Mouse (Mus musculus) heart, embryonic 10.5 days (tissue): ENCODE measurements around the gene Ntng1. TPM values are rescaled to one million over a fixed set of nuclear protein-coding genes. Genes with fewer than 3 reads are reported as not detected.

ENCODE experiments used
- DNase-seq: peaks from one replicate; pipeline ENCODE4 v3.0.0-alpha.2; 2017; ENCODE audit warnings: low spot score
- H3K27ac ChIP-seq: fragments of 300-500 bp; sonication (generic); 2 replicates; pipeline ENCODE4 v1.5.1; 2016; ENCODE audit warnings: mild to moderate bottlenecking
- H3K27me3 ChIP-seq: fragments of 300-500 bp; sonication (generic); 2 replicates; pipeline ENCODE4 v1.6.1; 2016; ENCODE audit warnings: mild to moderate bottlenecking; ENCODE audit not compliant: poor library complexity, insufficient read depth, severe bottlenecking
- H3K36me3 ChIP-seq: fragments of 300-500 bp; sonication (generic); 2 replicates; pipeline ENCODE4 v1.6.1; 2016; ENCODE audit warnings: mild to moderate bottlenecking, moderate library complexity
- H3K4me1 ChIP-seq: fragments of 300-500 bp; sonication (generic); 2 replicates; pipeline ENCODE4 v1.6.1; 2016; ENCODE audit warnings: mild to moderate bottlenecking
- H3K4me3 ChIP-seq: fragments of 300-500 bp; sonication (generic); 2 replicates; pipeline ENCODE4 v1.5.1; 2016; ENCODE audit warnings: mild to moderate bottlenecking, moderate library complexity
- H3K9me3 ChIP-seq: fragments of 300-500 bp; sonication (generic); 2 replicates; pipeline ENCODE4 v1.6.1; 2016; ENCODE audit warnings: mild to moderate bottlenecking, moderate library complexity
- WGBS: fragments of 180-500 bp; shearing (Covaris S2); methylation state at CpG from one replicate; pipeline ENCODE4 v1.1.7; 2016; 5-methylcytosine and 5-hydroxymethylcytosine counted together
- polyA plus RNA-seq: library from polyadenylated mRNA; unstranded; fragments of >200 nt; fragmentation: Nextera tagmentation; extraction: Ambion mirVana; gene quantifications from 2 replicates; pipeline ENCODE4 v1.2.1, GENCODE M21; 2016

The Ntng1 gene
- polyA plus RNA-seq, 1 experiment from 2014 or later, result 1.9 TPM

- WGBS, result 90% methylated on average over 2 of the region's 2 CpGs
- H3K9me3 ChIP-seq, result no peaks in the 10 kb centered on the region
Observed at GRCm38 (mm10) chr3:109937634-109938033, 206.2 kb downstream of the Ntng1 start.

DNA sequence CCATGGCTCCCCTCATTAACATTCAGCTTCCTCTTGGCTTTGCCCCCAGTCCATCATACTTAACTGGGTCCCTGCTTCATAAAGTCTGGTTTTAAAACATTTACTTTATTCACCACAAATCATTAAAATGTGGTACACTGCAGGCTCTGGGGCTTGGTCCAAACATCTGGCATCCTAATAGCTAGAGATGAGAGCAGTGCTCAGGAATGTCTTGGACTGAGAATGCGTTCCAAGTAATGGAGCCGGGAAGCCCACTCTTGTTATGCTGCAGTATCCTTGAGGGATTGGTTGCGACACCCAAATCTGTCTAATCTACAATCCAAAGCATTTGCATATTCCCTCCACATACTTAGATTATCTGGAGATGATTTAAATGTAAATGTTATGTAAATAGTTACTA lies 207.5 kb downstream of the Ntng1 start:
- WGBS, result 86% methylated on average over 3 of the region's 3 CpGs
- H3K9me3 ChIP-seq, result no peaks in the 10 kb centered on the region
- no peak overlapping the region for H3K4me3 ChIP-seq
- no peak for DNase-seq
- no peaks in the 10 kb centered on the region for H3K4me1 ChIP-seq
- no peaks in the 10 kb centered on the region for H3K27me3 ChIP-seq
- H3K27ac ChIP-seq, result no peak overlapping the region
- no peaks in the 10 kb centered on the region for H3K36me3 ChIP-seq

More at GRCm38 (mm10) chr3:109937634-109938033, 206.2 kb downstream of the Ntng1 start:
- Histone ChIP-seq H3K36me3 (no peaks in the 10 kb centered on the region), H3K4me3 (no peak overlapping the region), H3K27me3 (no peaks in the 10 kb centered on the region), H3K27ac (no peak overlapping the region), H3K4me1 (no peaks in the 10 kb centered on the region)
- no peak for DNase-seq

GRCm38 (mm10) chr3:109932261-109932660 lies 211.6 kb downstream of the Ntng1 start:
- Histone ChIP-seq H3K4me1 (no peaks in the 10 kb centered on the region), H3K9me3 (no peaks in the 10 kb centered on the region), H3K27ac (no peak overlapping the region), H3K27me3 (no peaks in the 10 kb centered on the region), H3K36me3 (no peaks in the 10 kb centered on the region), H3K4me3 (no peak overlapping the region)
- DNase-seq, result no peak
- 41% methylated on average over 8 of the region's 8 CpGs for WGBS

DNA sequence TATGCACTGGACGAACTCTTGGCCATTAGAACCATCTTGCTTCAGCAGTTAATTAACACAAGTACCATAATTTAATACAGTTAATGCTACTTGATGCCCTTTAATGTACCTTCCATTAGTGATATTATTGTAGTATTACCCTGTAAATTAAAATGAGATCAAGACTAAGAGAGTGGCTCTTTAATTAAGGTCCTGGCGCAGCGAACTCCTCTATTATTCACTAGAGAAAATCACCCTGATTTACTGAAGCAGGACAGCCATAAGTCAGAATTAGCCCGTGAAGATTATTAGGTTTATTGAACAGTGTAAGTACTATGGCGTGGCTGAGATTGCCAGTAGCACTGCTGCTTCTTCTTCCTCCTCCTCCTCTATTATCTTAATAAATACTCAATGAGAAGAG lies 212.8 kb downstream of the Ntng1 start:
- Histone ChIP-seq H3K27ac (no peak overlapping the region), H3K27me3 (no peaks in the 10 kb centered on the region), H3K4me1 (no peaks in the 10 kb centered on the region), H3K4me3 (no peak overlapping the region), H3K36me3 (no peaks in the 10 kb centered on the region), H3K9me3 (no peaks in the 10 kb centered on the region)
- DNase-seq, result no peak
- WGBS, result 86% methylated on average over 5 of the region's 5 CpGs

DNA sequence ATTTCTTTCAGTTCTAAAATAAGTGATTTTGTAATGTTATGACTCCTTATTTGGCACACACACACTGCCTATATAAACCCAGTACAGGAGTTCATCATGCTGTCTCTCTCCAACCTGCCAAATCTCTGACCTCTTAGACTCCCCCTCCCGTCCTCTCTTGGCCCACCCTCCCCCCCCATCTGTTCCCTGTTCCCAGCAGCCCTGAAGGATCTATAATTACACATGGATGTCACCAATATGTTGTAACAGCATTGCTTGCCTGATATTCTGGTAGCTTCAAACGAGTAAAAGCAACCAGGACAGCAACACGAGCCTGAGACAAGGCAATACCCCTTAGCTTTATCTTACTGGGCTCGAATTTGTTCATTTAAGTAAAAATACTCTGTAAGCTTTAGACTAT lies 220.0 kb downstream of the Ntng1 start:
- no peak for DNase-seq

GRCm38 (mm10) chr3:109918996-109919395 lies 224.8 kb downstream of the Ntng1 start:
- peaks cover 20% of the 10 kb centered on the region; the same call in 1 of the 2 replicates for H3K27me3 ChIP-seq
- H3K4me3 ChIP-seq, result no peak overlapping the region
- H3K27ac ChIP-seq, result no peak overlapping the region
- DNase-seq, result no peak
- no peaks in the 10 kb centered on the region for H3K9me3 ChIP-seq
- no peaks in the 10 kb centered on the region for H3K36me3 ChIP-seq
- H3K4me1 ChIP-seq, result no peaks in the 10 kb centered on the region
- 84% methylated on average over 3 of the region's 3 CpGs for WGBS

More for the DNA sequence above, 220.0 kb downstream of the Ntng1 start:
- Histone ChIP-seq H3K9me3 (no peaks in the 10 kb centered on the region), H3K27ac (no peak overlapping the region), H3K27me3 (peaks cover 1% of the 10 kb centered on the region; the same call in 1 of the 2 replicates), H3K4me1 (no peaks in the 10 kb centered on the region), H3K36me3 (no peaks in the 10 kb centered on the region), H3K4me3 (no peak overlapping the region)
- WGBS, result 55% methylated on average over 4 of the region's 4 CpGs

DNA sequence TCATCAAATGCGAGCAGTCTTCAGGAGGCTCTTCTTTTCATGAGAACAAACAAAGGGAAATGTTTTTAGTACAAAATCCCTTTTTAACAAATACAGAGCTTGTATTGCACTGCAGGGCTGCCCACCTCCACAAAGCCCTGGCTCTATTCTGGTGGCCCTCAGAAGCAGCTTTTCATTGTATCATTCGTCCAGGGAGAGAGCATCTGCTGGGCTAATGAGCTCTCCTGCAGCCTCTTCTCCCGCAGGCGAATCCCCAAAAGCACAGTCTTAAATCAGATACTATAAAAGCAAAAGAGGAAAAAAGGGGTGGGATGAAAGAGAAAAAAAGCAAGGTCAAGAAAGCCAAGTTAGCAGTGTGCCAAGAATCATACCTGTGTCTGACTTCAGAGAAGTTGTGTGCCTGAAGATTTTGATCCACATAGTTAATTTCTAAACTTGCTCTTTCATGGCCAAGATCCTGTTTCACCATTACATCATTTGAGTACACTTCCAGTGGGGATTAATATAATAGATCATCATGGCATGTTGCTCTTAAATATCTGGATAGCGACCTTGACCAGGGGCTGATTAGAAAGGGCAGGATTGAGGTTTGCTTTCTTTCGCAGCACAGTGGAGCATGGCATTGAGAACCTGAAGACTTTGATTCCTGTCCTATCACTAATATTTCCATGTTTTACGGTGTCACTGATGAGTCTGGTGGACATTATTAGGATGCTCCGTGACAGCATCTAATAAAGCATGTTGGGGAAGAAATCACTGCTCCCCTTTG lies 225.7 kb downstream of the Ntng1 start:
- no peaks in the 10 kb centered on the region for H3K36me3 ChIP-seq
- no peaks in the 10 kb centered on the region for H3K9me3 ChIP-seq
- no peak overlapping the region for H3K27ac ChIP-seq
- H3K27me3 ChIP-seq, result peaks cover 24% of the 10 kb centered on the region; the same call in 1 of the 2 replicates
- no peak for DNase-seq
- no peaks in the 10 kb centered on the region for H3K4me1 ChIP-seq
- no peak overlapping the region for H3K4me3 ChIP-seq
- WGBS, result 79% methylated on average over 8 of the region's 8 CpGs

DNA sequence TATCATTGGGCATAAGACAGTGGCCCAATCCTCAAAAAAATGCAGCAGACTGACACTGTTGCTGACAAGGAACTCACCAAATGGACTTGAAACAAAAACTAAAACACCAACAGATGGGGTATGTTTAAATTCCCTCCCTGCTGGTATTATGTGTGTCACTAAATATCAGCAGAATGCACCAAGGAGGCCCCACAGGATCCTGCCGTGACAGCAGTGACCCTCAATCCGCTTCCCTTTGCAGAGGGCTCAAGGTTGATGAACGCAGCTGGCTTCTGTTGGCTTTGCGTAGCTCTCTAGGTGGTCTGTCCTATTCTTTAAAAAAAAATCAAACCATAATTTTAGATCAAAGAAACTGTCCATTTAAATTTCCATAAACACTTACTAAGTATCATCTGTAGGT lies 226.7 kb downstream of the Ntng1 start:
- Histone ChIP-seq H3K36me3 (no peaks in the 10 kb centered on the region), H3K27me3 (peaks cover 24% of the 10 kb centered on the region; the same call in 1 of the 2 replicates), H3K9me3 (no peaks in the 10 kb centered on the region), H3K27ac (no peak overlapping the region), H3K4me1 (no peaks in the 10 kb centered on the region), H3K4me3 (no peak overlapping the region)
- WGBS, result 84% methylated on average over 4 of the region's 4 CpGs
- no peak for DNase-seq

- 69% methylated on average over 5 of the region's 5 CpGs for WGBS
- Histone ChIP-seq H3K36me3 (no peaks in the 10 kb centered on the region), H3K27ac (no peak overlapping the region), H3K4me3 (no peak overlapping the region), H3K4me1 (no peaks in the 10 kb centered on the region), H3K9me3 (no peaks in the 10 kb centered on the region), H3K27me3 (peaks cover 24% of the 10 kb centered on the region; the same call in 1 of the 2 replicates)
- no peak for DNase-seq
Observed at GRCm38 (mm10) chr3:109914226-109914625, 229.6 kb downstream of the Ntng1 start.

DNA sequence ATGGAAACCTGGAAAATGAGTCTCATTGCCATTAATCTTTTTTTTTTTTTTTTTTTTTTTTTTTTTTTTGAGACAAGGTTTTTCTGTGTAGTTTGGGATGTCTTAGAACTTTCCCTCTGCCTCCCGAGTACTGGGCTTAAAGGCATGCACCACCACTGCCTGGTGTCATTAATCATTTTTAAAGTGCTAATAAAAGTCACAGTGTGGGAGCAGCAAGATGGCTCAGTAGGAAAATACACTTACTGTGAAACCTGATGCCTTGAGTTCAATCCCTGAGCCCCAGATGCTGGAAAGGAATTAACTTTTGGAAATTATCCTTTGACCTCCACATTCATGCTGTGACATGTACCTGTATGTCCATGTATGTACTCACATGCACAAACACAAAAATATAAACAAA lies 253.2 kb downstream of the Ntng1 start:
- DNase-seq, result no peak
- no peak overlapping the region for H3K4me3 ChIP-seq
- no peaks in the 10 kb centered on the region for H3K9me3 ChIP-seq
- no peaks in the 10 kb centered on the region for H3K36me3 ChIP-seq
- no peaks in the 10 kb centered on the region for H3K4me1 ChIP-seq
- no peak overlapping the region for H3K27ac ChIP-seq
- no peaks in the 10 kb centered on the region for H3K27me3 ChIP-seq
- WGBS, result 41% methylated on average over 1 of the region's 1 CpGs

DNA sequence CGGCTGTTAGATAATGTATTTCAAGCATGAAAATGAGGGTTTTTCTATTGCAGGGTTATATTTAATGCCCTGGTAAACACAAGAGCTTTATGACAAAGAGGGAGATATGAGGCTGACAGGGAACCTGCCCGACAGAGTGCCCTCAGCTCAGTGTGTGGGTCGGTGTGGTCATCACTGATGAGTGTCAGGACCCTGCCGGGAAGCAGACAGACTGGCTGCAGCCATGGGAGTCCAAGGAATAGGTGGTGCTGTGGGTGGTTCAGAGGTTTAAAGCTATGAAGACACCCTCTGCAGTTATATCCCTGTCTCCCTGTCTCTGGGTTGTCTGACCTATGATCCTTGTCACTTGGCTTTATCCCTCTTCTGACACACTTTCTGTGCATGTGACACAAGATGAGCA lies 258.1 kb downstream of the Ntng1 start:
- WGBS, result 68% methylated on average over 4 of the region's 4 CpGs
- no peaks in the 10 kb centered on the region for H3K36me3 ChIP-seq
- no peak overlapping the region for H3K4me3 ChIP-seq
- no peaks in the 10 kb centered on the region for H3K27me3 ChIP-seq
- H3K27ac ChIP-seq, result no peak overlapping the region
- H3K9me3 ChIP-seq, result no peaks in the 10 kb centered on the region
- no peaks in the 10 kb centered on the region for H3K4me1 ChIP-seq
- DNase-seq, result no peak

- no peaks in the 10 kb centered on the region for H3K4me1 ChIP-seq
- no peaks in the 10 kb centered on the region for H3K36me3 ChIP-seq
- H3K4me3 ChIP-seq, result no peak overlapping the region
- WGBS, result 76% methylated on average over 4 of the region's 4 CpGs
- no peak for DNase-seq
- no peak overlapping the region for H3K27ac ChIP-seq
- H3K9me3 ChIP-seq, result no peaks in the 10 kb centered on the region
- no peaks in the 10 kb centered on the region for H3K27me3 ChIP-seq
Observed at GRCm38 (mm10) chr3:109879061-109879460, 264.8 kb downstream of the Ntng1 start.

DNA sequence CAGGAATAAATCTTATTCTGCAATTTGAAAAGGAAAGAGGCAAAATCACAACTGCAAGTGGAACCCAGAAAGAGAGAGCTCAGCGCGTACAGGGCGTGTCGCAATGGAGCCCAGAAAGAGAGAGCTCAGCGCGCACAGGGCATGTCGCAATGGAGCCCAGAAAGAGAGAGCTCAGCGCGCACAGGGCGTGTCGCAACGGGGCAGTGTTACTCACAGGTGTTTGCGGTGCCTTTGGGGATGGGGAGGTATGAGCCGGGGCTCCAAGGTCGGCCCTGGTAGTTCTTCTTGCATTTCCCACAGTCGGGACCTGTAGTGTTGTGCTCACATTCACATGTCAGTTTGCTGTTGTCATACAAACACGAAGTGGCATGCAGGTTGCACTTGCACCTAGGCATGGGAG lies 271.8 kb downstream of the Ntng1 start:
- no peak overlapping the region for H3K4me3 ChIP-seq
- WGBS, result 89% methylated on average over 17 of the region's 17 CpGs
- DNase-seq, result no peak

GRCm38 (mm10) chr3:109858276-109858675 lies 285.5 kb downstream of the Ntng1 start:
- no peaks in the 10 kb centered on the region for H3K9me3 ChIP-seq
- H3K27ac ChIP-seq, result no peak overlapping the region
- 73% methylated on average over 1 of the region's 1 CpGs for WGBS
- H3K36me3 ChIP-seq, result no peaks in the 10 kb centered on the region
- H3K4me1 ChIP-seq, result no peaks in the 10 kb centered on the region
- DNase-seq, result no peak
- H3K27me3 ChIP-seq, result no peaks in the 10 kb centered on the region
- H3K4me3 ChIP-seq, result no peak overlapping the region

More for the DNA sequence above, 271.8 kb downstream of the Ntng1 start:
- Histone ChIP-seq H3K4me1 (peaks cover 10% of the 10 kb centered on the region; the same call in 1 of the 2 replicates), H3K27me3 (no peaks in the 10 kb centered on the region), H3K36me3 (no peaks in the 10 kb centered on the region), H3K9me3 (no peaks in the 10 kb centered on the region), H3K27ac (no peak overlapping the region)
